Mouse (Mus musculus) erythroblast, embryonic 14.5 days (primary cell): ENCODE data around the gene Stard10.

Experiments
- GATA1 ChIP-seq: IDR thresholded peaks from 2 replicates; pipeline ENCODE4 v1.6.1; 2012; ENCODE audit warnings: low read length, inconsistent platforms, mixed read lengths
- TAL1 ChIP-seq: IDR thresholded peaks from 3 replicates; pipeline ENCODE4 v1.6.1; 2012; ENCODE audit warnings: low read length, inconsistent platforms, mixed read lengths

- TF ChIP-seq TAL1 (no peak), GATA1 (no peak)
Observed at GRCm38 (mm10) chr7:101292086-101292485, 24.8 kb upstream of the Stard10 start.
